Mouse (Mus musculus) thymus, postnatal 14 days (tissue): ENCODE measurements around the gene Gpr135.
"Not testable (repeated sequence)": the region's sequence is repeated elsewhere in the genome, so short reads cannot be mapped to it uniquely, and the experiment has no call there.

Source experiments
- DNase-seq: peaks from one replicate; pipeline ENCODE4 v3.0.0; 2021

Gpr135 gene

DNA sequence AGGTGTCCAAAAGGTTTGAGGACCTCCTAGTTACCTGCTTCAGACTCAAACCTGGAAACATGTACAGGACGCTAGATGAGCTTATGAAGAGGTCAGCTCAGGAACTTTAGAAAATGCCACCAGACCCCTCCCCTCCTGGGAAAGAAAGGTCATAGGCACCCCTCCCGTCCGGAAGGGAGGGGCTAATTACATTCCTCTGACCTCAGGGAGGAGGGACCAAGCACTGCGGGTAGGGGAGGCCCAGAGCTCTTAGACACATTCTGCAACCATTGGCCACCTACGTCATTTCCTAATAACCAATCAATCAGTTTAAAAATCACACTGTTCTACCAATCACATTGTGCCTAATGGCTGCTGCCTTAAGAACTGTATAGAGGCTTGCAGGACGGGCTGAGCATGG, 18.4 kb downstream of the Gpr135 start:
- DNase-seq: no peak

DNA sequence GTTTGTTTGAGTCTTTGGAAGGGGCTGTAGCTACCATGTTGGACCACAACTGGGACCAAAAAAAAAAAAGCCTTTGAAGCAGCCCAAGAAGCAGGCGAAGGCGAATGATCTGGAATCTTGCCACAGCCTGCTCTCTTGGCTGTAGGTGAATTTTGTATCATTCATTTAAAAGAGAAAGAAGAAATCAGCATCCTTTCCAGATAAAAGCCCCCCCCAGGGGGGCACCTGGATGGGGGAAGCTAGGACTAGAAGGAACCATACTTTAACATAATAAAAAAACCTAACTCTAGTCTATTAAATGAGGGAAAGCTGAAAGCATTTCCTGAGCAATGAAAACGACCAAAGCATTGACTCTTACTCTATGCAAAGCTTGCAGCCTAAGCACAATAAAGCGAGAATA, 20.1 kb downstream of the Gpr135 start:
- no peak for DNase-seq

DNA sequence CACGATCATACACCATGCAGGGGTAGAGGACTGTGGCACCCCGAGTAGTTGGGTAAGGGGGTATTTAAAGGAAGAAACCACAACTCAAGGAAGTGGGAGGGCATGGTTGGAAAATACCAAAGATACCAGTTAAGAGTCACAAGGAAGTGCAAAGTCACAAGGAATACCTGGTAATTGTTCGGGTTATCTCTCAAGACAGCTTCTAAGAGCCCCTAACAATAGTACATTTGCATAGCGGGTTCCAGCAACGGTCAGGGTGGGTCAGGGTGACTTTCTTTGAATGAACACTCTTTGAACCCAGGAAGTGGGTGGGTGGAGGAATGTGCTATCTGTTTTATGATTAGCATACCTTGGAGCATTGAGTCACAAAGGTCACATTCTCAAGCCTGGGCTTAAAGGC, 20.8 kb downstream of the Gpr135 start:
- DNase-seq: not testable (repeated sequence)

DNA sequence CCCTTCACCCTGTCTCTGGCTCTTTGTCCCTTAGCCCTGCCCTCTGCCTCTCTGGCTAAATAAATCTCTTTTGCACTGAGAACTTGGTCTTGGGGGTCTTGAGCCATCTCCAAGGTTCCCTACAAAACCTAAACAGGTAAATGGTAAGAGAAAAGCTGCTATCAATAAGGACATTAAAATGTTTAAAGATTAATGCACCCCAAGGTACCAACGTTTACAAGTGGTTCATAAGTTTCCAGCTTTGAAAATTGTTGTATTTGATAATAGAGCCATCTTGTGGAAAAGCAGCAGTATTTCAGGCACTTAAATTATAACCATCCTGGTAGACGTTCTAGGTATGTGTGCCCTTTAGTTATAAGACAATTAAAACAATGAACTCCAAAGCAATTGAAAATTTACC, 23.4 kb downstream of the Gpr135 start:
- DNase-seq: no peak

DNA sequence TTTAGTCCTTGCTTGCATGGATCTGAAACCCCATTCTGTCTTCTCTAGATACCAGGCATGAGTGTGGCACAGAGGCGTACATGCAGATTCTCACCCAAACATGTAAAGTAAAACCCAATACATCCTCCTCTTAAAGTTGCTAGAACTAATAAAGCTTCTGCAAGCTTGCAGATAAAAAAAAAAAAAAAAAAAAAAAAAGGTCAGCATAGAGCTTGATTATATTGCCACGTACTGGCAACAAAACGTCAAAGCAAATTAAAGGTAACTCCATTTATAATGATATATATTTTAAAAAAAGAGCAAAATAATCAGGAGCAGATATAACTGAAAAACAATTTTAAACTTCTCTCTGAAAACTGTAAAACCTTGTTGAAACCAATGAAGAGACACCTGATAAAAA, 29.7 kb downstream of the Gpr135 start:
- no peak for DNase-seq

DNA sequence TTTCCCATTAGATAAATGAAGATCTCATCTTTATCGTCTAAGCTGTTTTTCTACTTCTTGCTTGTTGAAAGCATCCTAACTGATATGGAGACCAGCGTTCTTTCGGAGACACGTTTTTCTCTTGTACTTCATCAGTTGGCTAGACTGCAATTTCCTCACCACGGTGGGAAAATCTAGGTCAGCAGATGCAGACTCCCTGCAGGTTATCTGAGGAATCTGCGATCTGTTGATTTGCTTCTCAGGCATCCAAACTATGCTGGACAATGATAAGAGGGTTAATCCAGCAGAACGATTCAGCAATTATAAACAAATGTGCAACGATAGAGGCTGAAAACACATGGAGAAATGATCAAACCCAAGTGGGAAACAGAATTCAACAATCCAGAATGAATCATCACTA, 31.4 kb downstream of the Gpr135 start:
- DNase-seq: no peak

DNA sequence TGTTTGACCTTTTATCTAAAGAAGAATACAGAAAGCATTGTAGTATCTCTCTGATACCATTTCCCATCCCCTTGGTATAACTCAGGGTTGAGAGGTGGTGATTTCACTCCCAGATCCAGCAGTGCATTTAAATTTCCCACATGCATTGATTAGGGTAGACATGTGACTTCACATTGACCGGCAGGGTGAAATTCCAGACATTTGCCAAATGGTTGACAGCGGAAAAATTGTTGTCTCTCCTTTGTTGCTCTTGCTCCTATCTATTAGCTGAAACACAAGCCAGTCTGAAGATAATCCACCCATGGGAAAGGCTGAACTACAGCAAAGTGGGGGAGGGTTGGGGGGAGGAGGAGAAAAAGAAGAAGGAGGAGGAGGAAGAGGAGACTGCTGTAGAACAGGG, 32.1 kb downstream of the Gpr135 start:
- no peak for DNase-seq

DNA sequence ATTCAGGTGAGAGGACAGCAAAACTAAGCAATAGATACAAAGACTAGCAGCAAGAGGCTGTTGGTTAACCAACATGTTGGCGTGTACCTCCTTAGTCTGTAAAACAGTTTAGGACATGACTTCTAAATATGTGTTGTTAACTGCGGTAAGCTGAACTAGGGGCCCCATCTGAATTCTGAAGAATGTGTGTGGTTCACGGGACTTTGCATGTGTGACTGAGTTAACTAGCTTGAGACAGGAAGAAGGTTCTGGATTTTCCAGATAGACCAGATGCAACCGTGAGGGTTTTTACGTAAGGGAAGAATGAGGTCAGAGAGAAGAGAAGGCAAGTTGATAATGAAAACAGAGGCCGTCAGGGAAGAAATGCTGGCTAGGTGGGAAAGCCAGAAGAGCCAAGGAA, 33.9 kb downstream of the Gpr135 start:
- DNase-seq: no peak

DNA sequence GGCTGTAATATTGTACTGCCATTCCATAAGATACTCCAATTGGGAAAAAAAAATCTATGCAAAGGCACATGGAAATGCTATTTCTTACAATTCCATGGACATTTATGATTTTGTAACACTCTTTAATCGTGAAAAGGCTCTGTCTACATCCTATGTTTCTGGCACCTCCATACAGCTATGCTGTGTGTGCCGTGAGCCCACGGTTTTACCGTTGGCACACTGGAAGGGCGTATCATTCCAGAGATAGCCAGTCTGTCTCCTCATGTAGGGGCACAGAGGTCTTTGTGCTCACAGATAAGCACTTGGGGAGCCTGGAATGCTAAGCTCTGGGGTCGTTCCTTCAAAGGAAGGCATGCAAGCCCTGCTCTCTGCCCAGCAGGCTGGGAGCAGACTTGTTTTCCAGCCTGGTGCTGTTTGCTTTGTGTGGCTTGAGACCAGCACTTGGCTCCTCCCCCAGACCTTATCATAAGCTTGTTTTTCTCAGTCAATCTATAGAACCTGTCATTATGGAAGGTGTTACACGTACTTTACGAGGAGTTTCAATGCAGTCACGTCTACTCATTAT, 34.7 kb downstream of the Gpr135 start:
- DNase-seq: no peak

DNA sequence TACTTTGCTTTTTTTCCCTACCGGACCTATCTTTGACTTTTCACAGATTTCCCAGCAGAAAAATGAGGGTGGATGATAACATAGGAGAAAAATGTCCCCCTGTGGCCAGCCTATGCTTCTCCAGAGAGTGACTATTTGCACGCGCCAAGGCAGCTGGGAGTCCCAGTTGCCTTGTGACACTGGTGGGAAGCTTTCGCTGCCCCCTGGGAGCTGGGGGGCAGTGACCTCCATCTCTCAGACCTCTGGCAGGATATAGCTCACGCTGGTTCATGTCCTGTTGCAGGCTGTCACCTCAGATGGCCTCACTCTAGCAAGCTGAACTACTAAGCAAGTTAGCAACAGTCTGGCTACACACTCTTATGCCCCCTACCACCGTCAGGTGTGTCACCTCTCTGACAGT, 39.1 kb downstream of the Gpr135 start:
- no peak for DNase-seq

DNA sequence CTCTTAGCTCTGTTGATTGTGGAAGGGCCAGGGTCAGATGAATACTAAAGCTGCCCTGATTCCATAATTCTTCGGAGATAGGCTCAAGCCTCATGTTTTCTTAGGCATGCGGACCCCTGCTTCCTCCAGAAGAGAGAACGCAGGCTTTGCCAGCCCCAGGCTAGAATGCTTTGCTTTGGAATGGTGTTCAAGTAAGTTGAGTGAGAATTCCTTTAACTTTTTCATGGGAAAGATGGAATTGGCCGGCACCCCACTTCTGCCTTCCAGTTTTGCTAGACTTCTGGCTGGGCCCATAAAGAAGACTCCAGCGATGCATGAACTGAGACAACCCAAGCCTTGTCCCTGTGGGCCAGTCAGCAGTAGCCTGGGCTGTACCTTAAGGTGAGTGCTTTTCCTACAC, 39.8 kb downstream of the Gpr135 start:
- no peak for DNase-seq

DNA sequence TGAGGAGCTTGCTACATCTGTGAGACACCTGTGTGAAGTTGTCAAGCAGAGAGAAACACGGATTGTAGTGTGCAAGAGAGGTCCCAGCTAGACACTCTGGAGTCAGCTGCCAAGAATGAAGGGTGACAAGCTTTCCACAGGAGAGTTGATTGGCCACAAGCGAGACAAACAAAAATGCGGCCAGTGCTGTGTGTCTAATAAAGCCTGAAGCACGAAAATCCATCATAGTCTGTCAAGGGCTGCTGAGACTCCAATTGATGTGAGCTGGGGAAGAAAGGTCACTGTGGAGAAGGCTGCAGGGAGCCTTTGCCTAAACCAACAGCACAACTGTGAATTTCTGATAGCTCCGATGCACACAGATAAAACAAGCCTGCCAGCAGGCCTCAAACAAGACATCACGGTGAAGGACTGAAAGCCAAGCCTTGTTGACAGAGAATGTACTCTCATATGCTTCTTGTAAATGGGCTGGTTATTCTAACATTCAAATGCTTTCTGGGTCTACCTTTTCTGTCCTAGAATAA, 45.6 kb downstream of the Gpr135 start:
- no peak for DNase-seq

DNA sequence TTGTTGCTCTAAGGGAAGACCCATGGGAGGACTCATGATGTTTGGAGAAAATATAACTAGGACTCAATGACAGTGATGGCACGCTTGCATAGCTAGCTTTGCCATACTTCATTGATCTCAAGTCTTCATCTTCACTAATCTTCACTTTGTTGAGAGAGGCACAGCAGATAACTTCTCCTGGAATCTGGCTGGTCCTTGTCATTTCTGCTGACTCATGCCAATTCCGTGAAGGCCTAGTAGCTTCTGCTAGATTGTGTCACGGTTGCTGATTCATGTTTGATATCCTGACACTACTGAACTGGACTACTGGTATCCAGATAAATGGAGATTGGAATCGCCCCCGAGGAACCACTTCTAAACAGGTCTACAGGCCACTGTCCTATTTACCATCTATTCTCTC, 47.4 kb downstream of the Gpr135 start:
- no peak for DNase-seq

DNA sequence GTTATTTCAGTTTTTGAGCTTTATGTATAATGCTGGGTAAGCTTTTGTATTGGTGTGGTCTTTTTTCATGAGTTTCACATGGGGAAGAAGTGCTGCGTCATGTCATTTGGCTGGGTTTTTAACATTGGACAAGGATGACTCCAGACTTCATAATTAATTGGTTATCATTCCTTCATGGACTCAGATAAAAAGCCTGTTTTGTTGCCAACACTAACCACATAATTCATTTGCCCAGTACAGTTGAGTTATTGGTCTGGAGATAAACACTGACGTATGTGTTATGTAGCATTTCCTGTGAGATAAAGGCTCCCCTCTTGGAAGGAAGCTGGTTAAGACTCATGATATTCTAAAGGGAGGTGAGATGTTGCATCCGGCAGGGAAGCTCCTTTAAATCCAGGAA, 48.1 kb downstream of the Gpr135 start:
- DNase-seq: no peak

DNA sequence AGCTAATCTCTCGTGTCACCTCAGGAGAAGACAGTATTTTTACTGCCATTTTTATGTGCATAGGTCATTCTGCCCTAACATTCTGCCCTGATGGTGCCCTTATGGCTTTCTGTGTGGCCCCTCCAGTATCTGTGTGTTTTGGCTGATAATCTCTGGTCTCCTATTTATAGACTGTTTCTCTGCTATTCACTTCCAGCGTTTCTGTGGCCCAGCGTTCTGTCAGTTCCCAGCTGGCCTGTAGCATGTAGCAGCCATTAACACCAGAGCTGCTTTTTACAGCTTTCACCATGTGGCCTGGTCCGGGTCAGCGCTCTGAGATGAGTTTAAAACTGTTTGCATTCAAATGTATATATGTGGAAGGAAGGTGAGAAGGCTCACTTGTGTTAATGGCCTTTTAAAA, 49.4 kb downstream of the Gpr135 start:
- no peak for DNase-seq

DNA sequence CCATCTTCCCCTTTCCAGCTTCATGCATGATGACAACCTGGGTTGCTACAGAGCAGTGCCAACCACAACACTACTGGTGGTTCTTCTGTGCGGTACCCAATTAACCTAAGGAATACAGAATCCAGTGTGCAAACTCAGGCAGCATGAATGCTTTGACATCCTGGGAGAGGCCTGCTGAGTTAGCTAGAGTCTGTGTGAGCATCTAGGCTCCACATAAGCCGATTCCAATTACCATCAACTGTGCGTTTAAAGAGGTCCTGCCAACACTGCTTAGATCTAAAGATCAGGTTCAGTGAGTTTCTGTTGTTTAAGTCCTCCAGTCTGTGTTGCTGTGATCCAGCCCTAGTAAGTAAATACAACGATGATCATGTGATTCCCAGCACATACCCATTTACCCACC, 50.6 kb downstream of the Gpr135 start:
- DNase-seq: no peak
